Mouse (Mus musculus) embryonic facial prominence, embryonic 12.5 days (tissue): Measurements from ENCODE around the gene N4bp2. TPM values are rescaled to one million over a fixed set of nuclear protein-coding genes. Genes with fewer than 3 reads are reported as not detected.
"Not testable (repeated sequence)": the region's sequence is repeated elsewhere in the genome, so short reads cannot be mapped to it uniquely, and the experiment has no call there.

Experiments
- ATAC-seq: fragments of 200-750 bp; cut with Nextera tagmentation; 2 replicates; pipeline ENCODE4 v1.8.0; 2017; ENCODE audit not compliant: insufficient number of reproducible peaks, insufficient read depth, low FRiP score, low TSS enrichment
- H3K27ac ChIP-seq: fragments of 300-500 bp; sonication (generic); 2 replicates; pipeline ENCODE4 v1.5.1; 2016; ENCODE audit warnings: mild to moderate bottlenecking
- H3K27me3 ChIP-seq: fragments of 300-500 bp; sonication (generic); 2 replicates; pipeline ENCODE4 v1.6.1; 2016; ENCODE audit warnings: mild to moderate bottlenecking, moderate library complexity
- H3K36me3 ChIP-seq: fragments of 300-500 bp; sonication (generic); 2 replicates; pipeline ENCODE4 v1.6.1; 2016; ENCODE audit warnings: mild to moderate bottlenecking
- H3K4me1 ChIP-seq: fragments of 300-500 bp; sonication (generic); 2 replicates; pipeline ENCODE4 v1.6.1; 2016
- H3K4me2 ChIP-seq: fragments of 300-500 bp; sonication (generic); replicated peaks from 2 replicates; pipeline ENCODE4 v1.6.1; 2016; ENCODE audit warnings: mild to moderate bottlenecking, moderate library complexity
- H3K4me3 ChIP-seq: fragments of 300-500 bp; sonication (generic); 2 replicates; pipeline ENCODE4 v1.5.1; 2016; ENCODE audit warnings: mild to moderate bottlenecking
- H3K9ac ChIP-seq: fragments of 300-500 bp; sonication (generic); 2 replicates; pipeline ENCODE4 v1.6.1; 2016; ENCODE audit warnings: mild to moderate bottlenecking, moderate library complexity
- H3K9me3 ChIP-seq: fragments of 300-500 bp; sonication (generic); 2 replicates; pipeline ENCODE4 v1.6.1; 2016; ENCODE audit warnings: mild to moderate bottlenecking, moderate library complexity
- WGBS: fragments of 180-500 bp; shearing (Covaris S2); methylation state at CpG from one replicate; pipeline ENCODE4 v1.1.7; 2016; 5-methylcytosine and 5-hydroxymethylcytosine counted together
- polyA plus RNA-seq: library from polyadenylated mRNA; unstranded; fragments of >200 nt; fragmentation: Nextera tagmentation; extraction: Ambion mirVana; gene quantifications from 2 replicates; pipeline ENCODE4 v1.2.1, GENCODE M21; 2016

The N4bp2 gene
- polyA plus RNA-seq, 1 experiment from 2014 or later, result 41.7 TPM

GRCm38 (mm10) chr5:65768007-65768406 lies 4.7 kb downstream of the N4bp2 start:
- Histone ChIP-seq H3K27me3 (no peaks in the 10 kb centered on the region), H3K27ac (no peak overlapping the region), H3K36me3 (peaks cover 5% of the 10 kb centered on the region; the same call in 1 of the 2 replicates), H3K9ac (no peak overlapping the region), H3K4me1 (peaks cover 4% of the 10 kb centered on the region), H3K9me3 (no peaks in the 10 kb centered on the region), H3K4me3 (no peak overlapping the region), H3K4me2 (no peak overlapping the region)
- WGBS, result 91% methylated on average over 5 of the region's 5 CpGs
- no peak for ATAC-seq

- no peak for ATAC-seq
- 94% methylated on average over 7 of the region's 7 CpGs for WGBS
Observed at GRCm38 (mm10) chr5:65770065-65770464, 6.7 kb downstream of the N4bp2 start.

GRCm38 (mm10) chr5:65770493-65770892 lies 7.2 kb downstream of the N4bp2 start:
- Histone ChIP-seq H3K27me3 (no peaks in the 10 kb centered on the region), H3K9ac (no peak overlapping the region), H3K4me1 (peaks cover 2% of the 10 kb centered on the region), H3K27ac (no peak overlapping the region), H3K4me3 (no peak overlapping the region), H3K4me2 (no peak overlapping the region), H3K9me3 (no peaks in the 10 kb centered on the region), H3K36me3 (peaks cover 15% of the 10 kb centered on the region)
- WGBS, result 90% methylated on average over 4 of the region's 4 CpGs
- no peak for ATAC-seq

More at GRCm38 (mm10) chr5:65770065-65770464, 6.7 kb downstream of the N4bp2 start:
- Histone ChIP-seq H3K4me2 (no peak overlapping the region), H3K36me3 (peaks cover 12% of the 10 kb centered on the region; the same call in 1 of the 2 replicates), H3K4me1 (peaks cover 4% of the 10 kb centered on the region), H3K4me3 (no peak overlapping the region), H3K9me3 (no peaks in the 10 kb centered on the region), H3K9ac (no peak overlapping the region), H3K27me3 (no peaks in the 10 kb centered on the region), H3K27ac (no peak overlapping the region)

- not testable (repeated sequence) for ATAC-seq, H3K4me3 ChIP-seq, H3K4me1 ChIP-seq, H3K9me3 ChIP-seq, H3K27ac ChIP-seq, H3K4me2 ChIP-seq, H3K27me3 ChIP-seq, H3K9ac ChIP-seq
- H3K36me3 ChIP-seq, result peaks cover 37% of the 10 kb centered on the region
- WGBS, result 91% methylated on average over 3 of the region's 3 CpGs
Observed at GRCm38 (mm10) chr5:65773957-65774356, 10.6 kb downstream of the N4bp2 start.

GRCm38 (mm10) chr5:65776166-65776565 lies 12.8 kb downstream of the N4bp2 start:
- H3K4me2 ChIP-seq, result no peak overlapping the region
- H3K4me3 ChIP-seq, result no peak overlapping the region
- peaks cover 40% of the 10 kb centered on the region for H3K36me3 ChIP-seq
- H3K9ac ChIP-seq, result no peak overlapping the region
- H3K4me1 ChIP-seq, result no peaks in the 10 kb centered on the region
- WGBS, result 82% methylated on average over 4 of the region's 4 CpGs
- ATAC-seq, result no peak
- no peaks in the 10 kb centered on the region for H3K27me3 ChIP-seq
- no peaks in the 10 kb centered on the region for H3K9me3 ChIP-seq
- H3K27ac ChIP-seq, result no peak overlapping the region

GRCm38 (mm10) chr5:65776907-65777306 lies 13.6 kb downstream of the N4bp2 start:
- no peaks in the 10 kb centered on the region for H3K9me3 ChIP-seq
- H3K36me3 ChIP-seq, result peaks cover 37% of the 10 kb centered on the region
- no peak overlapping the region for H3K4me3 ChIP-seq
- H3K27me3 ChIP-seq, result no peaks in the 10 kb centered on the region
- ATAC-seq, result no peak
- no peak overlapping the region for H3K9ac ChIP-seq
- H3K27ac ChIP-seq, result no peak overlapping the region
- H3K4me2 ChIP-seq, result no peak overlapping the region
- no peaks in the 10 kb centered on the region for H3K4me1 ChIP-seq
- 94% methylated on average over 3 of the region's 3 CpGs for WGBS

GRCm38 (mm10) chr5:65778986-65779385 lies 15.7 kb downstream of the N4bp2 start:
- not testable (repeated sequence) for H3K27me3 ChIP-seq, ATAC-seq, H3K27ac ChIP-seq, H3K9ac ChIP-seq, H3K9me3 ChIP-seq, H3K4me3 ChIP-seq, H3K4me2 ChIP-seq, H3K4me1 ChIP-seq
- WGBS, result 87% methylated on average over 4 of the region's 4 CpGs
- peaks cover 40% of the 10 kb centered on the region for H3K36me3 ChIP-seq

- Histone ChIP-seq H3K27ac (no peak overlapping the region), H3K36me3 (peaks cover 40% of the 10 kb centered on the region), H3K4me1 (no peaks in the 10 kb centered on the region), H3K9me3 (no peaks in the 10 kb centered on the region), H3K9ac (no peak overlapping the region), H3K27me3 (no peaks in the 10 kb centered on the region), H3K4me2 (no peak overlapping the region), H3K4me3 (no peak overlapping the region)
- 84% methylated on average over 3 of the region's 3 CpGs for WGBS
- ATAC-seq, result no peak
Observed at GRCm38 (mm10) chr5:65779401-65780063, 16.2 kb downstream of the N4bp2 start.

- H3K9me3 ChIP-seq, result no peaks in the 10 kb centered on the region
Observed at GRCm38 (mm10) chr5:65781147-65781715, 17.9 kb downstream of the N4bp2 start.

GRCm38 (mm10) chr5:65781769-65782715 lies 18.7 kb downstream of the N4bp2 start:
- Histone ChIP-seq H3K9ac (no peak overlapping the region), H3K36me3 (peaks cover 25% of the 10 kb centered on the region)

More at GRCm38 (mm10) chr5:65781147-65781715, 17.9 kb downstream of the N4bp2 start:
- no peak overlapping the region for H3K9ac ChIP-seq
- 86% methylated on average over 5 of the region's 5 CpGs for WGBS
- H3K4me3 ChIP-seq, result no peak overlapping the region
- H3K27ac ChIP-seq, result no peak overlapping the region
- no peaks in the 10 kb centered on the region for H3K27me3 ChIP-seq
- no peaks in the 10 kb centered on the region for H3K4me1 ChIP-seq
- ATAC-seq, result no peak
- no peak overlapping the region for H3K4me2 ChIP-seq
- H3K36me3 ChIP-seq, result peaks cover 29% of the 10 kb centered on the region

GRCm38 (mm10) chr5:65790604-65791225 lies 27.4 kb downstream of the N4bp2 start:
- ATAC-seq, result no peak
- H3K9me3 ChIP-seq, result no peaks in the 10 kb centered on the region
- no peak overlapping the region for H3K27ac ChIP-seq
- WGBS, result 81% methylated on average over 16 of the region's 16 CpGs
- no peaks in the 10 kb centered on the region for H3K27me3 ChIP-seq
- H3K4me1 ChIP-seq, result no peaks in the 10 kb centered on the region
- H3K36me3 ChIP-seq, result peaks cover 41% of the 10 kb centered on the region
- H3K4me2 ChIP-seq, result no peak overlapping the region
- H3K9ac ChIP-seq, result no peak overlapping the region
- H3K4me3 ChIP-seq, result no peak overlapping the region

More at GRCm38 (mm10) chr5:65781769-65782715, 18.7 kb downstream of the N4bp2 start:
- Histone ChIP-seq H3K27me3 (no peaks in the 10 kb centered on the region), H3K4me3 (no peak overlapping the region), H3K4me1 (no peaks in the 10 kb centered on the region), H3K4me2 (no peak overlapping the region), H3K27ac (no peak overlapping the region), H3K9me3 (no peaks in the 10 kb centered on the region)
- 74% methylated on average over 13 of the region's 13 CpGs for WGBS
- ATAC-seq, result no peak
